Mouse (Mus musculus) liver, embryonic 14.5 days (tissue): ENCODE results near the gene Phlpp1.
"Not testable (repeated sequence)": the region's sequence is repeated elsewhere in the genome, so short reads cannot be mapped to it uniquely, and the experiment has no call there.

Experiments used
- CTCF ChIP-seq: IDR thresholded peaks from 2 replicates; pipeline ENCODE4 v1.5.1; 2016; ENCODE audit warnings: antibody characterized with exemption, low read depth, control low read depth
- EP300 ChIP-seq: IDR thresholded peaks from 2 replicates; pipeline ENCODE4 v1.6.1; 2016; ENCODE audit warnings: antibody characterized with exemption, low read depth

- TF ChIP-seq CTCF, EP300: not testable (repeated sequence)
These were observed 140.3 kb downstream of the Phlpp1 start for GRCm38 (mm10) chr1:106311830-106312229.
